Mouse (Mus musculus): Measurements from ENCODE around the gene Pcnx2. TPM values are rescaled to one million over a fixed set of nuclear protein-coding genes. Genes with fewer than 3 reads are reported as not detected.

Pcnx2 gene
- polyA plus RNA-seq, 2 experiments from 2014 or later = 0.42 TPM; not detected in 1

GRCm38 (mm10) chr8:125897388-125897787 lies 729 bp downstream of the Pcnx2 start:
- ATAC-seq = no peak

- ATAC-seq = no peak
Observed at GRCm38 (mm10) chr8:125889920-125890319, 8.2 kb downstream of the Pcnx2 start.

- no peak for ATAC-seq
Observed at GRCm38 (mm10) chr8:125887549-125887948, 10.6 kb downstream of the Pcnx2 start.

- no peak for ATAC-seq
Observed at GRCm38 (mm10) chr8:125880447-125880846, 17.7 kb downstream of the Pcnx2 start.

- no peak for ATAC-seq
Observed at GRCm38 (mm10) chr8:125873250-125873534, 24.9 kb downstream of the Pcnx2 start.

GRCm38 (mm10) chr8:125872501-125873249 lies 25.4 kb downstream of the Pcnx2 start:
- no peak for ATAC-seq

- ATAC-seq = peak; percentile 32
Observed at GRCm38 (mm10) chr8:125870821-125871321, 27.2 kb downstream of the Pcnx2 start.

- no peak for ATAC-seq
Observed at GRCm38 (mm10) chr8:125870179-125870702, 27.9 kb downstream of the Pcnx2 start.

- no peak for ATAC-seq
Observed at GRCm38 (mm10) chr8:125869739-125870138, 28.4 kb downstream of the Pcnx2 start.

GRCm38 (mm10) chr8:125868552-125868951 lies 29.6 kb downstream of the Pcnx2 start:
- ATAC-seq = no peak

- no peak for ATAC-seq
Observed at GRCm38 (mm10) chr8:125866125-125866524, 32.0 kb downstream of the Pcnx2 start.

GRCm38 (mm10) chr8:125857251-125857650 lies 40.9 kb downstream of the Pcnx2 start:
- ATAC-seq = no peak

GRCm38 (mm10) chr8:125856160-125856559 lies 42.0 kb downstream of the Pcnx2 start:
- no peak for ATAC-seq

GRCm38 (mm10) chr8:125854379-125854778 lies 43.7 kb downstream of the Pcnx2 start:
- ATAC-seq = no peak

GRCm38 (mm10) chr8:125853300-125853699 lies 44.8 kb downstream of the Pcnx2 start:
- no peak for ATAC-seq

- ATAC-seq = no peak
Observed at GRCm38 (mm10) chr8:125849181-125849580, 48.9 kb downstream of the Pcnx2 start.

- ATAC-seq = no peak
Observed at GRCm38 (mm10) chr8:125847842-125848241, 50.3 kb downstream of the Pcnx2 start.

GRCm38 (mm10) chr8:125845281-125845680 lies 52.8 kb downstream of the Pcnx2 start:
- ATAC-seq = no peak

GRCm38 (mm10) chr8:125843122-125843836 lies 54.8 kb downstream of the Pcnx2 start:
- no peak for ATAC-seq

- ATAC-seq = no peak
Observed at GRCm38 (mm10) chr8:125842158-125842557, 56.0 kb downstream of the Pcnx2 start.

- ATAC-seq = no peak
Observed at GRCm38 (mm10) chr8:125824688-125825087, 73.4 kb downstream of the Pcnx2 start.

- ATAC-seq = peak; percentile 88
Observed at GRCm38 (mm10) chr8:125823719-125824118, 74.4 kb downstream of the Pcnx2 start.

- ATAC-seq = no peak
Observed at GRCm38 (mm10) chr8:125822065-125822464, 76.1 kb downstream of the Pcnx2 start.

GRCm38 (mm10) chr8:125819797-125820196 lies 78.3 kb downstream of the Pcnx2 start:
- no peak for ATAC-seq
